Mouse (Mus musculus): ENCODE results near the gene Dph2. TPM values are rescaled to one million over a fixed set of nuclear protein-coding genes. Genes with fewer than 3 reads are reported as not detected.

Dph2 gene
- polyA plus RNA-seq, 1 experiment from 2014 or later: 27.3 TPM

- H3K36me3 ChIP-seq: peaks cover 55% of the 10 kb centered on the region
- H3K27ac ChIP-seq (replicated peaks): peak overlapping the region; percentile 73
- WGBS: 64% methylated on average over 8 of the region's 8 CpGs
- peak; percentile 69 for ATAC-seq (ENCODE audit: low FRiP score, low read depth)
- H3K9ac ChIP-seq (replicated peaks): no peak overlapping the region
- 0 out of 2 replicates have a peak overlapping the region, but pooled peaks have one; percentile 11 for H3K4me3 ChIP-seq
- H3K4me2 ChIP-seq (replicated peaks): peak overlapping the region; percentile 36
- H3K27me3 ChIP-seq: no peaks in the 10 kb centered on the region
- H3K9me3 ChIP-seq: no peaks in the 10 kb centered on the region
- peaks cover 45% of the 10 kb centered on the region for H3K4me1 ChIP-seq
Observed at GRCm38 (mm10) chr4:117908834-117909453, 17.1 kb upstream of the Dph2 start.

- peaks cover 26% of the 10 kb centered on the region for H3K4me1 ChIP-seq
- no peak overlapping the region for H3K4me3 ChIP-seq
- no peaks in the 10 kb centered on the region for H3K9me3 ChIP-seq
- ATAC-seq (ENCODE audit: low FRiP score, low read depth): no peak
- no peaks in the 10 kb centered on the region for H3K27me3 ChIP-seq
- H3K27ac ChIP-seq (replicated peaks): no peak overlapping the region
- no peak overlapping the region for H3K4me2 ChIP-seq (replicated peaks)
- WGBS: 89% methylated on average over 3 of the region's 3 CpGs
- H3K36me3 ChIP-seq: peaks cover 72% of the 10 kb centered on the region
- no peak overlapping the region for H3K9ac ChIP-seq (replicated peaks)
Observed at GRCm38 (mm10) chr4:117906196-117906595, 14.4 kb upstream of the Dph2 start.

GRCm38 (mm10) chr4:117904761-117905160, 12.9 kb upstream of the Dph2 start:
- no peak overlapping the region for H3K27ac ChIP-seq (replicated peaks)
- H3K9ac ChIP-seq (replicated peaks): no peak overlapping the region
- no peak overlapping the region for H3K4me2 ChIP-seq (replicated peaks)
- peaks cover 74% of the 10 kb centered on the region for H3K36me3 ChIP-seq
- 94% methylated on average over 8 of the region's 8 CpGs for WGBS
- no peak for ATAC-seq (ENCODE audit: low FRiP score, low read depth)
- peaks cover 21% of the 10 kb centered on the region for H3K4me1 ChIP-seq
- no peaks in the 10 kb centered on the region for H3K27me3 ChIP-seq
- no peaks in the 10 kb centered on the region for H3K9me3 ChIP-seq
- no peak overlapping the region for H3K4me3 ChIP-seq

- Histone ChIP-seq H3K4me3 (no peak overlapping the region), H3K27me3 (no peaks in the 10 kb centered on the region), H3K4me1 (peaks cover 14% of the 10 kb centered on the region), H3K4me2 (replicated peaks) (no peak overlapping the region), H3K27ac (replicated peaks) (no peak overlapping the region), H3K36me3 (peaks cover 78% of the 10 kb centered on the region), H3K9ac (replicated peaks) (no peak overlapping the region), H3K9me3 (no peaks in the 10 kb centered on the region)
- no peak for ATAC-seq (ENCODE audit: low FRiP score, low read depth)
- WGBS: 85% methylated on average over 10 of the region's 10 CpGs
Observed at GRCm38 (mm10) chr4:117904094-117904493, 12.3 kb upstream of the Dph2 start.

GRCm38 (mm10) chr4:117898111-117898510, 6.3 kb upstream of the Dph2 start:
- Histone ChIP-seq H3K4me1 (no peaks in the 10 kb centered on the region), H3K27me3 (no peaks in the 10 kb centered on the region), H3K27ac (replicated peaks) (no peak overlapping the region), H3K9ac (replicated peaks) (no peak overlapping the region), H3K4me2 (replicated peaks) (no peak overlapping the region), H3K9me3 (no peaks in the 10 kb centered on the region), H3K36me3 (peaks cover 91% of the 10 kb centered on the region), H3K4me3 (no peak overlapping the region)
- no peak for ATAC-seq (ENCODE audit: low FRiP score, low read depth)
- 88% methylated on average over 3 of the region's 3 CpGs for WGBS

- H3K4me2 ChIP-seq (replicated peaks): no peak overlapping the region
- H3K4me3 ChIP-seq: no peak overlapping the region
- 94% methylated on average over 6 of the region's 6 CpGs for WGBS
- no peak for ATAC-seq (ENCODE audit: low FRiP score, low read depth)
- H3K27me3 ChIP-seq: no peaks in the 10 kb centered on the region
- no peaks in the 10 kb centered on the region for H3K9me3 ChIP-seq
- H3K27ac ChIP-seq (replicated peaks): no peak overlapping the region
- H3K9ac ChIP-seq (replicated peaks): 0 out of 2 replicates have a peak overlapping the region, but pooled peaks have one; percentile 6
- peaks cover 71% of the 10 kb centered on the region for H3K36me3 ChIP-seq
- H3K4me1 ChIP-seq: peaks cover 8% of the 10 kb centered on the region
Observed at GRCm38 (mm10) chr4:117896031-117896430, 4.2 kb upstream of the Dph2 start.

- H3K27ac ChIP-seq (replicated peaks): no peak overlapping the region
- no peak overlapping the region for H3K9ac ChIP-seq (replicated peaks)
- peaks cover 11% of the 10 kb centered on the region for H3K4me1 ChIP-seq
- no peak overlapping the region for H3K4me3 ChIP-seq
- H3K36me3 ChIP-seq: peaks cover 64% of the 10 kb centered on the region
- no peak overlapping the region for H3K4me2 ChIP-seq (replicated peaks)
- no peaks in the 10 kb centered on the region for H3K9me3 ChIP-seq
- WGBS: 83% methylated on average over 7 of the region's 7 CpGs
- H3K27me3 ChIP-seq: no peaks in the 10 kb centered on the region
- ATAC-seq (ENCODE audit: low FRiP score, low read depth): no peak
Observed at GRCm38 (mm10) chr4:117895339-117895738, 3.5 kb upstream of the Dph2 start.

- no peak for ATAC-seq (ENCODE audit: low FRiP score, low read depth)
- Histone ChIP-seq H3K27me3 (no peaks in the 10 kb centered on the region), H3K9me3 (no peaks in the 10 kb centered on the region), H3K27ac (replicated peaks) (no peak overlapping the region), H3K4me3 (no peak overlapping the region), H3K36me3 (peaks cover 62% of the 10 kb centered on the region), H3K9ac (replicated peaks) (no peak overlapping the region), H3K4me2 (replicated peaks) (no peak overlapping the region), H3K4me1 (peaks cover 11% of the 10 kb centered on the region)
- WGBS: 89% methylated on average over 8 of the region's 8 CpGs
Observed at GRCm38 (mm10) chr4:117894601-117895000, 2.8 kb upstream of the Dph2 start.

- ATAC-seq (ENCODE audit: low FRiP score, low read depth): no peak
- 28% methylated on average over 9 of the region's 9 CpGs for WGBS
- H3K9ac ChIP-seq (replicated peaks): no peak overlapping the region
- no peaks in the 10 kb centered on the region for H3K9me3 ChIP-seq
- peaks cover 11% of the 10 kb centered on the region for H3K4me1 ChIP-seq
- peaks cover 57% of the 10 kb centered on the region for H3K36me3 ChIP-seq
- no peak overlapping the region for H3K4me2 ChIP-seq (replicated peaks)
- H3K4me3 ChIP-seq: no peak overlapping the region
- no peaks in the 10 kb centered on the region for H3K27me3 ChIP-seq
- no peak overlapping the region for H3K27ac ChIP-seq (replicated peaks)
Observed at GRCm38 (mm10) chr4:117893376-117893775, 1.5 kb upstream of the Dph2 start.

GRCm38 (mm10) chr4:117890750-117891149, 1.1 kb downstream of the Dph2 start:
- peak overlapping the region; percentile 61; the same call in 1 of the 2 replicates for H3K9ac ChIP-seq (replicated peaks)
- no peaks in the 10 kb centered on the region for H3K9me3 ChIP-seq
- peak overlapping the region; percentile 95 for H3K4me2 ChIP-seq (replicated peaks)
- H3K36me3 ChIP-seq: peaks cover 31% of the 10 kb centered on the region
- WGBS: 52% methylated on average over 8 of the region's 8 CpGs
- peaks cover 23% of the 10 kb centered on the region for H3K4me1 ChIP-seq
- H3K27ac ChIP-seq (replicated peaks): no peak overlapping the region
- H3K27me3 ChIP-seq: no peaks in the 10 kb centered on the region
- no peak for ATAC-seq (ENCODE audit: low FRiP score, low read depth)
- peak overlapping the region; percentile 81 for H3K4me3 ChIP-seq

GRCm38 (mm10) chr4:117890031-117890430, 1.8 kb downstream of the Dph2 start:
- ATAC-seq (ENCODE audit: low FRiP score, low read depth): no peak
- Histone ChIP-seq H3K9me3 (no peaks in the 10 kb centered on the region), H3K4me1 (peaks cover 23% of the 10 kb centered on the region), H3K27ac (replicated peaks) (no peak overlapping the region), H3K4me2 (replicated peaks) (no peak overlapping the region), H3K27me3 (no peaks in the 10 kb centered on the region), H3K9ac (replicated peaks) (no peak overlapping the region), H3K36me3 (peaks cover 31% of the 10 kb centered on the region), H3K4me3 (0 out of 2 replicates have a peak overlapping the region, but pooled peaks have one; percentile 81)
- 92% methylated on average over 14 of the region's 14 CpGs for WGBS

- H3K27me3 ChIP-seq: no peaks in the 10 kb centered on the region
- ATAC-seq (ENCODE audit: low FRiP score, low read depth): no peak
- no peak overlapping the region for H3K9ac ChIP-seq (replicated peaks)
- peaks cover 23% of the 10 kb centered on the region for H3K4me1 ChIP-seq
- peaks cover 31% of the 10 kb centered on the region for H3K36me3 ChIP-seq
- no peak overlapping the region for H3K4me3 ChIP-seq
- 94% methylated on average over 15 of the region's 15 CpGs for WGBS
- H3K9me3 ChIP-seq: no peaks in the 10 kb centered on the region
- H3K4me2 ChIP-seq (replicated peaks): no peak overlapping the region
- H3K27ac ChIP-seq (replicated peaks): no peak overlapping the region
Observed at GRCm38 (mm10) chr4:117889471-117889870, 2.4 kb downstream of the Dph2 start.

GRCm38 (mm10) chr4:117887920-117888319, 3.9 kb downstream of the Dph2 start:
- Histone ChIP-seq H3K27ac (replicated peaks) (no peak overlapping the region), H3K4me2 (replicated peaks) (peak overlapping the region; percentile 87), H3K9ac (replicated peaks) (0 out of 2 replicates have a peak overlapping the region, but pooled peaks have one; percentile 88), H3K9me3 (no peaks in the 10 kb centered on the region), H3K36me3 (peaks cover 30% of the 10 kb centered on the region), H3K4me3 (peak overlapping the region; percentile 95; the same call in 1 of the 2 replicates), H3K27me3 (no peaks in the 10 kb centered on the region), H3K4me1 (peaks cover 33% of the 10 kb centered on the region)
- no peak for ATAC-seq (ENCODE audit: low FRiP score, low read depth)
- 73% methylated on average over 2 of the region's 2 CpGs for WGBS
